ENCODE assay signal across 1 mouse cellular context in the genomic region with DNA sequence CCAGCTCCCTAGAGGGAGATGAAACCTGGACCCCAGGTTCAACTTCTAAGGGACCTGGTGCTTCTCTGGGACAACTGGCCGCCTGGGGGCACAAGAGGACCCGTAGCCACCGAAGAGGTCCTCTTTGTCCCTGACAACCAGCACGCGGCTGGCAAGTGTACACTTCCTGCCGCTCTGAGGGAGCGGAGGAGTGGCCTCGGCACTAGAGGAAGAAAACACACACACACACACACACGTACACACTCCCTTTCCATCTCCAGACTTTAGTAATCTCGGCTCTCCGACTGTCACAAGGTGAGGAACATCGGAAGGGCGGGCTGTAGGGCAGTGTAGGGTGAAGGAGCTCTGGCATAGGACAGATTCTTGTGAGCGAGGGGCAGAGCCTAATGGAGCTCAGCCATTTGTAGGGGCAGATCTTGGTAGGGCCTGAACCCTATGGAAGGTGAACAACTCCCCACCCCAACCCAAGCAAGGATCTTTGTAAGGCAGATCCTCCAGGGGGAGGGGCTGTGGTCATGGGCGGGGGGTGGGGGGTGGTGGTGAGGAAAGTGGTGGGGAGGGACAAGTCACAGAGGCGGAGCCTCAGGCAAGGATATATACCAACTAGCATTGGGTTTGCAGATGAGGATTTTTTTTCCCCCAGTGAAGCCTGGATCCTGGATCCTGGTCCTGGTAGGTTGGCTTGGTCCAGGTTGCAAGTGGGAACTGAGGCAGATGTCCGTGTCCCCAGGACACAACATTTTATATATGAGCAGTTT.
TF ChIP-seq lines count a peak whose summit lies in the region.

No protein-coding gene starts in this region.

TF ChIP-seq in MEL, 35 proteins besides CTCF, POLR2A, EP300 and RAD21 (continued from another document):
- TF ChIP-seq MAFK (IDR thresholded peaks at IDR 0.05; ENCODE audit: borderline replicate concordance, low read depth, low read length), result no peak
- TF ChIP-seq USF2 (IDR thresholded peaks at IDR 0.05; ENCODE audit: borderline replicate concordance in 1 of 2, insufficient read depth in 1 of 2, low read depth in 1 of 2, low read length in 2 of 2), result no peak
